Mouse (Mus musculus): ENCODE measurements around the gene Map7.

DNA sequence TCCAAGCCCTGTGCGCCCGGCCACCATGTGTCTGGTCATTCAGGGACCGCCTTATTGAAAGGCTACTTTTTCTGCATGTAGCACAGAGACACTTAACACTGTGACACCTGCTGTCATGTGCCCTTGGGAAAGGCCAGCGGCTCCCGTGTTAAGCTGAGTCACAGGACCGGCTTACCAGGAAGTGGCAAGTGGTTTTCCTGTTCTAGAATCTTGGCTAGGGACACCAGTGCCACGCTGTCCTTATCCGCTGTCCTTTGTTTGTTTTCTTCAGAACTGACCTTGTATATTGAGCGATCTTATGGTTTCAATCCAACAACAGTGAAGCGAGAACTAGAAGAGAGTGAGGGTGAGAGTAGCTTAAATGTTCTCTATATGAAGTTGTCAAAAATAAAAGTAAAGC, 85.2 kb downstream of the Map7 start:
- TF ChIP-seq POLR2A (IDR thresholded peaks at IDR 0.05; ENCODE audit: insufficient read depth, low read length) (no peak), EP300 (IDR thresholded peaks at IDR 0.05; ENCODE audit: insufficient read depth, low read depth, low read length) (no peak), CTCF (IDR thresholded peaks at IDR 0.05; ENCODE audit: low read depth, low read length) (no peak)
